Mouse (Mus musculus): ENCODE data around the gene Coil. TPM values are rescaled to one million over a fixed set of nuclear protein-coding genes. Genes with fewer than 3 reads are reported as not detected.

The Coil gene
- polyA plus RNA-seq (2015; fragmentation: Nextera tagmentation; extraction: Ambion mirVana) = 9.4 and 9.7 TPM in 2 replicates

- H3K27ac ChIP-seq (ENCODE audit: low read length) = no peak within 1 kb of the TSS
- no peak for ATAC-seq (replicated peaks; ENCODE audit: extremely low read depth, insufficient read depth, low FRiP score)
- 33% methylated on average over 2 of the region's 2 CpGs for WGBS
Measured at GRCm38 (mm10) chr11:88970202-88970732, at the start of gene Coil. TSS of gene Coil (plus strand) at chr11:88970252.

GRCm38 (mm10) chr11:88926566-88926965 lies 43.5 kb upstream of the Coil start:
- Histone ChIP-seq H3K4me2 (ENCODE audit: low read depth, low read length) (no peak overlapping the region), H3K36me3 (ENCODE audit: control insufficient read depth, insufficient read depth) (peaks cover 17% of the 10 kb centered on the region), H3K27ac (ENCODE audit: low read length) (no peak overlapping the region), H3K9ac (ENCODE audit: low read length) (no peak overlapping the region), H3K27me3 (ENCODE audit: control insufficient read depth, insufficient read depth, low read length) (no peaks in the 10 kb centered on the region), H3K4me1 (ENCODE audit: control insufficient read depth, insufficient read depth, low read length) (no peaks in the 10 kb centered on the region), H3K4me3 (ENCODE audit: low read length) (no peak overlapping the region), H3K9me3 (replicated peaks; ENCODE audit: control insufficient read depth, low read length) (no peaks in the 10 kb centered on the region)
- ATAC-seq (replicated peaks; ENCODE audit: extremely low read depth, insufficient read depth, low FRiP score) = no peak
- 74% methylated on average over 5 of the region's 5 CpGs for WGBS

More at GRCm38 (mm10) chr11:88970202-88970732, at the start of gene Coil:
- Histone ChIP-seq H3K4me2 (ENCODE audit: low read depth, low read length) (no peak within 1 kb of the TSS), H3K4me3 (ENCODE audit: low read length) (no peak within 1 kb of the TSS), H3K9me3 (replicated peaks; ENCODE audit: control insufficient read depth, low read length) (no peaks in the 10 kb centered on the region), H3K36me3 (ENCODE audit: control insufficient read depth, insufficient read depth) (no peaks in the 10 kb centered on the region), H3K9ac (ENCODE audit: low read length) (no peak within 1 kb of the TSS), H3K4me1 (ENCODE audit: control insufficient read depth, insufficient read depth, low read length) (peaks cover 5% of the 10 kb centered on the region), H3K27me3 (ENCODE audit: control insufficient read depth, insufficient read depth, low read length) (no peaks in the 10 kb centered on the region)

- Histone ChIP-seq H3K36me3 (ENCODE audit: control insufficient read depth, insufficient read depth) (peaks cover 16% of the 10 kb centered on the region), H3K4me2 (ENCODE audit: low read depth, low read length) (no peak overlapping the region), H3K27ac (ENCODE audit: low read length) (no peak overlapping the region), H3K9me3 (replicated peaks; ENCODE audit: control insufficient read depth, low read length) (no peaks in the 10 kb centered on the region), H3K9ac (ENCODE audit: low read length) (no peak overlapping the region), H3K4me3 (ENCODE audit: low read length) (no peak overlapping the region), H3K27me3 (ENCODE audit: control insufficient read depth, insufficient read depth, low read length) (no peaks in the 10 kb centered on the region), H3K4me1 (ENCODE audit: control insufficient read depth, insufficient read depth, low read length) (no peaks in the 10 kb centered on the region)
- WGBS = 86% methylated on average over 14 of the region's 14 CpGs
- ATAC-seq (replicated peaks; ENCODE audit: extremely low read depth, insufficient read depth, low FRiP score) = no peak
Measured at GRCm38 (mm10) chr11:88931692-88932530, 38.1 kb upstream of the Coil start.

- ATAC-seq (replicated peaks; ENCODE audit: extremely low read depth, insufficient read depth, low FRiP score) = no peak
- Histone ChIP-seq H3K4me1 (ENCODE audit: control insufficient read depth, insufficient read depth, low read length) (no peaks in the 10 kb centered on the region), H3K36me3 (ENCODE audit: control insufficient read depth, insufficient read depth) (peaks cover 16% of the 10 kb centered on the region)
Measured at GRCm38 (mm10) chr11:88933030-88933429, 37.0 kb upstream of the Coil start.

GRCm38 (mm10) chr11:88934089-88935000 lies 35.7 kb upstream of the Coil start:
- Histone ChIP-seq H3K9me3 (replicated peaks; ENCODE audit: control insufficient read depth, low read length) (no peaks in the 10 kb centered on the region), H3K4me3 (ENCODE audit: low read length) (no peak overlapping the region), H3K9ac (ENCODE audit: low read length) (no peak overlapping the region), H3K27me3 (ENCODE audit: control insufficient read depth, insufficient read depth, low read length) (no peaks in the 10 kb centered on the region), H3K27ac (ENCODE audit: low read length) (no peak overlapping the region), H3K36me3 (ENCODE audit: control insufficient read depth, insufficient read depth) (peaks cover 16% of the 10 kb centered on the region), H3K4me2 (ENCODE audit: low read depth, low read length) (no peak overlapping the region), H3K4me1 (ENCODE audit: control insufficient read depth, insufficient read depth, low read length) (no peaks in the 10 kb centered on the region)
- ATAC-seq (replicated peaks; ENCODE audit: extremely low read depth, insufficient read depth, low FRiP score) = no peak
- 92% methylated on average over 19 of the region's 19 CpGs for WGBS

More at GRCm38 (mm10) chr11:88933030-88933429, 37.0 kb upstream of the Coil start:
- H3K27ac ChIP-seq (ENCODE audit: low read length) = no peak overlapping the region
- no peak overlapping the region for H3K4me2 ChIP-seq (ENCODE audit: low read depth, low read length)
- H3K9ac ChIP-seq (ENCODE audit: low read length) = no peak overlapping the region
- no peaks in the 10 kb centered on the region for H3K27me3 ChIP-seq (ENCODE audit: control insufficient read depth, insufficient read depth, low read length)
- no peaks in the 10 kb centered on the region for H3K9me3 ChIP-seq (replicated peaks; ENCODE audit: control insufficient read depth, low read length)
- H3K4me3 ChIP-seq (ENCODE audit: low read length) = no peak overlapping the region
- WGBS = 92% methylated on average over 9 of the region's 9 CpGs

GRCm38 (mm10) chr11:88937886-88938285 lies 32.2 kb upstream of the Coil start:
- 82% methylated on average over 2 of the region's 2 CpGs for WGBS
- no peak overlapping the region for H3K4me3 ChIP-seq (ENCODE audit: low read length)
- no peaks in the 10 kb centered on the region for H3K9me3 ChIP-seq (replicated peaks; ENCODE audit: control insufficient read depth, low read length)
- H3K4me1 ChIP-seq (ENCODE audit: control insufficient read depth, insufficient read depth, low read length) = no peaks in the 10 kb centered on the region
- no peak overlapping the region for H3K9ac ChIP-seq (ENCODE audit: low read length)
- no peak for ATAC-seq (replicated peaks; ENCODE audit: extremely low read depth, insufficient read depth, low FRiP score)
- H3K27me3 ChIP-seq (ENCODE audit: control insufficient read depth, insufficient read depth, low read length) = no peaks in the 10 kb centered on the region
- H3K27ac ChIP-seq (ENCODE audit: low read length) = no peak overlapping the region
- H3K4me2 ChIP-seq (ENCODE audit: low read depth, low read length) = no peak overlapping the region
- H3K36me3 ChIP-seq (ENCODE audit: control insufficient read depth, insufficient read depth) = 0 out of 2 replicates have a peak, but pooled peaks cover 7% of the 10 kb centered on the region

- H3K4me3 ChIP-seq (ENCODE audit: low read length) = no peak overlapping the region
- no peaks in the 10 kb centered on the region for H3K4me1 ChIP-seq (ENCODE audit: control insufficient read depth, insufficient read depth, low read length)
- WGBS = 93% methylated on average over 2 of the region's 2 CpGs
- no peak overlapping the region for H3K27ac ChIP-seq (ENCODE audit: low read length)
- no peak for ATAC-seq (replicated peaks; ENCODE audit: extremely low read depth, insufficient read depth, low FRiP score)
- H3K9me3 ChIP-seq (replicated peaks; ENCODE audit: control insufficient read depth, low read length) = no peaks in the 10 kb centered on the region
- no peaks in the 10 kb centered on the region for H3K27me3 ChIP-seq (ENCODE audit: control insufficient read depth, insufficient read depth, low read length)
- H3K9ac ChIP-seq (ENCODE audit: low read length) = no peak overlapping the region
- no peak overlapping the region for H3K4me2 ChIP-seq (ENCODE audit: low read depth, low read length)
- 0 out of 2 replicates have a peak, but pooled peaks cover 4% of the 10 kb centered on the region for H3K36me3 ChIP-seq (ENCODE audit: control insufficient read depth, insufficient read depth)
Measured at GRCm38 (mm10) chr11:88938770-88939169, 31.3 kb upstream of the Coil start.

GRCm38 (mm10) chr11:88939634-88940033 lies 30.4 kb upstream of the Coil start:
- no peaks in the 10 kb centered on the region for H3K4me1 ChIP-seq (ENCODE audit: control insufficient read depth, insufficient read depth, low read length)
- no peaks in the 10 kb centered on the region for H3K9me3 ChIP-seq (replicated peaks; ENCODE audit: control insufficient read depth, low read length)
- H3K27ac ChIP-seq (ENCODE audit: low read length) = no peak overlapping the region
- H3K9ac ChIP-seq (ENCODE audit: low read length) = no peak overlapping the region
- no peaks in the 10 kb centered on the region for H3K27me3 ChIP-seq (ENCODE audit: control insufficient read depth, insufficient read depth, low read length)
- 90% methylated on average over 4 of the region's 4 CpGs for WGBS
- H3K36me3 ChIP-seq (ENCODE audit: control insufficient read depth, insufficient read depth) = peaks cover 7% of the 10 kb centered on the region
- ATAC-seq (replicated peaks; ENCODE audit: extremely low read depth, insufficient read depth, low FRiP score) = no peak
- no peak overlapping the region for H3K4me3 ChIP-seq (ENCODE audit: low read length)
- H3K4me2 ChIP-seq (ENCODE audit: low read depth, low read length) = no peak overlapping the region
